Mouse (Mus musculus) heart, postnatal 0 days (tissue): ENCODE results near the gene 5730522E02Rik. TPM values are rescaled to one million over a fixed set of nuclear protein-coding genes. Genes with fewer than 3 reads are reported as not detected.

Experiments
- ATAC-seq: fragments of 200-750 bp; cut with Nextera tagmentation; 2 replicates; pipeline ENCODE4 v1.8.0; 2017; ENCODE audit warnings: low read depth, moderate number of reproducible peaks, moderate library complexity; ENCODE audit not compliant: insufficient read depth
- DNase-seq: peaks from one replicate; pipeline ENCODE4 v3.0.0-alpha.2; 2016; ENCODE audit warnings: low spot score
- H3K27ac ChIP-seq: fragments of 300-500 bp; sonication (generic); 2 replicates; pipeline ENCODE4 v1.5.1; 2014; ENCODE audit warnings: low read depth, mild to moderate bottlenecking
- H3K27me3 ChIP-seq: fragments of 300-500 bp; sonication (generic); 2 replicates; pipeline ENCODE4 v1.6.1; 2014; ENCODE audit warnings: low read length, mixed read lengths; ENCODE audit not compliant: control insufficient read depth, insufficient read depth
- H3K36me3 ChIP-seq: fragments of 300-500 bp; sonication (generic); replicated peaks from 2 replicates; pipeline ENCODE4 v1.6.1; 2014; ENCODE audit warnings: low read length, mixed read lengths; ENCODE audit not compliant: control insufficient read depth, insufficient read depth
- H3K4me1 ChIP-seq: fragments of 300-500 bp; sonication (generic); 2 replicates; pipeline ENCODE4 v1.6.1; 2014; ENCODE audit warnings: antibody characterized with exemption; ENCODE audit not compliant: control insufficient read depth, insufficient read depth
- H3K4me2 ChIP-seq: fragments of 300-500 bp; sonication (generic); 2 replicates; pipeline ENCODE4 v1.6.1; 2014; ENCODE audit warnings: low read depth, mild to moderate bottlenecking, low read length, moderate library complexity
- H3K4me3 ChIP-seq: fragments of 300-500 bp; sonication (generic); 2 replicates; pipeline ENCODE4 v1.5.1; 2014; ENCODE audit warnings: low read depth, low read length
- H3K9ac ChIP-seq: fragments of 300-500 bp; sonication (generic); replicated peaks from 2 replicates; pipeline ENCODE4 v1.6.1; 2014; ENCODE audit warnings: low read depth, low read length, mixed read lengths
- H3K9me3 ChIP-seq: fragments of 300-500 bp; sonication (generic); replicated peaks from 2 replicates; pipeline ENCODE4 v1.6.1; 2016; ENCODE audit warnings: low read length; ENCODE audit not compliant: control insufficient read depth
- CTCF ChIP-seq: IDR thresholded peaks from 2 replicates; pipeline ENCODE4 v1.5.1; 2016; ENCODE audit warnings: antibody characterized with exemption, control low read depth, low read depth
- EP300 ChIP-seq: IDR thresholded peaks from 2 replicates; pipeline ENCODE4 v1.6.1; 2016; ENCODE audit warnings: antibody characterized with exemption, low read depth
- WGBS: fragments of 180-500 bp; shearing (Covaris S2); extraction: QIAGEN DNeasy Blood & Tissue Kit; methylation state at CpG from one replicate; pipeline ENCODE4 v1.1.7; 2014; 5-methylcytosine and 5-hydroxymethylcytosine counted together
- polyA plus RNA-seq: library from polyadenylated mRNA; unstranded; fragments of >200 nt; fragmentation: Nextera tagmentation; extraction: Ambion mirVana; gene quantifications from 2 replicates; pipeline ENCODE4 v1.2.1, GENCODE M21; 2015
- total RNA-seq: library from RNA; depleted of rRNA; stranded (reverse); fragments of >200 nt; gene quantifications from 2 replicates; pipeline ENCODE4 v1.2.3, GENCODE M21; 2014; ENCODE audit warnings: low replicate concordance

The 5730522E02Rik gene
- total and polyA plus RNA-seq, 2 experiments from 2014 or later: 0.52 TPM; not detected in 1

- H3K9me3 ChIP-seq: no peaks in the 10 kb centered on the region
- H3K27me3 ChIP-seq: no peaks in the 10 kb centered on the region
- DNase-seq (no peak), ATAC-seq (no peak)
- TF ChIP-seq EP300 (no peak), CTCF (no peak)
- H3K4me2 ChIP-seq: no peak overlapping the region
- no peaks in the 10 kb centered on the region for H3K4me1 ChIP-seq
- no peaks in the 10 kb centered on the region for H3K36me3 ChIP-seq
- 64% methylated on average over 2 of the region's 2 CpGs for WGBS
- no peak overlapping the region for H3K27ac ChIP-seq
- H3K9ac ChIP-seq: no peak overlapping the region
- no peak overlapping the region for H3K4me3 ChIP-seq
Measured at GRCm38 (mm10) chr11:25926267-25926666, 284.3 kb downstream of the 5730522E02Rik start.

GRCm38 (mm10) chr11:25902321-25902720 is 308.2 kb downstream of the 5730522E02Rik start:
- no peak for ATAC-seq
- Histone ChIP-seq H3K4me3 (no peak overlapping the region), H3K27me3 (no peaks in the 10 kb centered on the region), H3K4me1 (no peaks in the 10 kb centered on the region), H3K27ac (no peak overlapping the region), H3K36me3 (no peaks in the 10 kb centered on the region), H3K9ac (no peak overlapping the region), H3K9me3 (no peaks in the 10 kb centered on the region), H3K4me2 (no peak overlapping the region)
- DNase-seq: no peak
- TF ChIP-seq CTCF (no peak), EP300 (no peak)
- 57% methylated on average over 2 of the region's 2 CpGs for WGBS

GRCm38 (mm10) chr11:25901666-25902065 is 308.9 kb downstream of the 5730522E02Rik start:
- no peak for ATAC-seq
- 10% methylated on average over 2 of the region's 2 CpGs for WGBS
- Histone ChIP-seq H3K27me3 (no peaks in the 10 kb centered on the region), H3K36me3 (no peaks in the 10 kb centered on the region), H3K9me3 (no peaks in the 10 kb centered on the region), H3K27ac (no peak overlapping the region), H3K4me1 (no peaks in the 10 kb centered on the region), H3K4me2 (no peak overlapping the region), H3K4me3 (no peak overlapping the region), H3K9ac (no peak overlapping the region)
- no peak for DNase-seq
- TF ChIP-seq CTCF (no peak), EP300 (no peak)

- ATAC-seq (no peak), DNase-seq (no peak)
- Histone ChIP-seq H3K27ac (no peak overlapping the region), H3K36me3 (no peaks in the 10 kb centered on the region), H3K4me3 (no peak overlapping the region), H3K4me2 (no peak overlapping the region), H3K9ac (no peak overlapping the region), H3K4me1 (0 out of 2 replicates have a peak, but pooled peaks cover 4% of the 10 kb centered on the region), H3K27me3 (no peaks in the 10 kb centered on the region), H3K9me3 (no peaks in the 10 kb centered on the region)
- no peak for TF ChIP-seq CTCF
- TF ChIP-seq EP300: no peak
- WGBS: 84% methylated on average over 3 of the region's 3 CpGs
Measured at GRCm38 (mm10) chr11:25893906-25894305, 316.7 kb downstream of the 5730522E02Rik start.

- no peak for DNase-seq
- H3K4me2 ChIP-seq: no peak overlapping the region
- ATAC-seq: no peak
- H3K27ac ChIP-seq: no peak overlapping the region
- no peaks in the 10 kb centered on the region for H3K27me3 ChIP-seq
- H3K9me3 ChIP-seq: no peaks in the 10 kb centered on the region
- no peaks in the 10 kb centered on the region for H3K36me3 ChIP-seq
- TF ChIP-seq CTCF (no peak), EP300 (no peak)
- no peak overlapping the region for H3K4me3 ChIP-seq
- no peaks in the 10 kb centered on the region for H3K4me1 ChIP-seq
- H3K9ac ChIP-seq: no peak overlapping the region
Measured at GRCm38 (mm10) chr11:25872983-25873382, 337.6 kb downstream of the 5730522E02Rik start.

GRCm38 (mm10) chr11:25872317-25872716 is 338.2 kb downstream of the 5730522E02Rik start:
- Histone ChIP-seq H3K27ac (no peak overlapping the region), H3K9me3 (no peaks in the 10 kb centered on the region), H3K4me1 (no peaks in the 10 kb centered on the region), H3K9ac (no peak overlapping the region), H3K27me3 (no peaks in the 10 kb centered on the region), H3K36me3 (no peaks in the 10 kb centered on the region), H3K4me3 (no peak overlapping the region), H3K4me2 (no peak overlapping the region)
- TF ChIP-seq EP300 (no peak), CTCF (no peak)
- WGBS: 63% methylated on average over 4 of the region's 4 CpGs
- ATAC-seq: no peak
- no peak for DNase-seq
